Mouse (Mus musculus) skeletal muscle tissue, adult 2 months (tissue): ENCODE results near the gene Mup1.
"Not testable (repeated sequence)": the region's sequence is repeated elsewhere in the genome, so short reads cannot be mapped to it uniquely, and the experiment has no call there.

Experiments used
- DNase-seq: peaks from one replicate; pipeline ENCODE4 v3.0.0-alpha.2; 2012; ENCODE audit warnings: low read depth, low spot score

The Mup1 gene

GRCm38 (mm10) chr4:60501860-60502259 is at the start of gene Mup1:
Gene Mup1 (minus strand): TSS chr4:60501960.
- not testable (repeated sequence) for DNase-seq
